ENCODE assay signal across 33 mouse cellular contexts in the genomic region with DNA sequence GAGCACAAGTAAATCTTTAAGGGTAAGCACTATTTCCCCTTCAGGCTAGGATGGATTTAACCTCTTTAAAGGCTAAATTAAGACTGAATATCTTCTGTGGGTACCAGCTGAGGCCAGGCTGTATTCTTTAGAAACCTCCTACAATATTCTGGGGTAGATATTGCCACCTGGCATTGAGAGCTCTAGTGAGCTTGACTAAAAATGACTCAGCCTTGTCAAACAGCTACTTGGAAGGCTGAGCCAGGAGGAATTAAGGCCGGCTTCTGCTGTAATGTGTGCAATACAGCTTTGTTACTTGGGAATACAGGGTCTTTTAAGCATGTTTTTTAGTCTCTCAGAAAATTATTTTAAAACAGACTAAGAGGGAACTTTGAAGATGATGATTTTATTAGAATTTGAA. TPM values are rescaled to one million over a fixed set of nuclear protein-coding genes. Genes with fewer than 3 reads are reported as not detected.
DNase-seq lines count a peak whose midpoint lies in the region; ATAC-seq lines count a peak whose summit lies in the region.
"Had no signal": no experiment of that assay in that cellular context is flagged by ENCODE, and none has a peak within 500 bp of the region (broad histone marks: within the 10 kb centered on the region; RNA-seq: fewer than 3 reads in every experiment).

No protein-coding gene starts in this region.

- H3K4me1 ChIP-seq in midbrain, embryonic 11.5 days (ENCODE audit: control insufficient read depth, insufficient read depth, low read length) = peaks cover 2% of the 10 kb centered on the region; the same call in 1 of the 2 replicates
- no peaks in the 10 kb centered on the region for H3K4me1 ChIP-seq in midbrain, embryonic 16.5 days (ENCODE audit: control insufficient read depth, insufficient read depth, low read length)
- no peaks in the 10 kb centered on the region for H3K4me1 ChIP-seq in forebrain, embryonic 13.5 days
- H3K4me1 ChIP-seq: forebrain, embryonic 15.5 days; intestine, embryonic 15.5 days; limb, embryonic 12.5 days; lung, embryonic 15.5 days had no signal

- H3K27ac ChIP-seq in midbrain, embryonic 11.5 days (ENCODE audit: low read depth, low read length) = no peak overlapping the region
- no peak overlapping the region for H3K27ac ChIP-seq in midbrain, embryonic 16.5 days (ENCODE audit: low read length)
- no peak overlapping the region for H3K27ac ChIP-seq in forebrain, embryonic 13.5 days
- H3K27ac ChIP-seq: forebrain, embryonic 15.5 days; gastrocnemius, adult 2 months; hindbrain, embryonic 12.5 days; hindbrain, postnatal 0 days; intestine, embryonic 15.5 days; limb, embryonic 12.5 days; lung, embryonic 15.5 days; midbrain, embryonic 10.5 days had no signal

- no peak for ATAC-seq in midbrain, embryonic 11.5 days (ENCODE audit: low FRiP score)
- no peak for ATAC-seq in midbrain, embryonic 16.5 days
- ATAC-seq in forebrain, embryonic 13.5 days = no peak
- ATAC-seq: CD4-positive, CD25-positive, alpha-beta regulatory T cell, adult 4 months; forebrain, embryonic 15.5 days; hindbrain, postnatal 0 days; intestine, embryonic 15.5 days had no signal

- H3K9ac ChIP-seq in midbrain, embryonic 11.5 days (ENCODE audit: low read length) = no peak overlapping the region
- no peak overlapping the region for H3K9ac ChIP-seq in midbrain, embryonic 16.5 days (ENCODE audit: low read depth, low read length)
- no peak overlapping the region for H3K9ac ChIP-seq in forebrain, embryonic 13.5 days
- H3K9ac ChIP-seq: forebrain, embryonic 15.5 days; hindbrain, embryonic 12.5 days; intestine, embryonic 15.5 days; limb, embryonic 12.5 days; lung, embryonic 15.5 days had no signal

- H3K9me3 ChIP-seq in midbrain, embryonic 11.5 days (ENCODE audit: control insufficient read depth, low read length) = no peaks in the 10 kb centered on the region
- no peaks in the 10 kb centered on the region for H3K9me3 ChIP-seq in midbrain, embryonic 16.5 days (replicated peaks; ENCODE audit: control insufficient read depth, low read length, poor library complexity, severe bottlenecking)
- no peaks in the 10 kb centered on the region for H3K9me3 ChIP-seq in forebrain, embryonic 13.5 days (replicated peaks)
- H3K9me3 ChIP-seq: forebrain, embryonic 15.5 days; hindbrain, embryonic 12.5 days; intestine, embryonic 15.5 days; limb, embryonic 12.5 days; lung, embryonic 15.5 days; midbrain, embryonic 10.5 days had no signal

- no peak overlapping the region for H3K4me3 ChIP-seq in midbrain, embryonic 11.5 days (ENCODE audit: low read depth, low read length)
- no peak overlapping the region for H3K4me3 ChIP-seq in midbrain, embryonic 16.5 days (ENCODE audit: low read depth, low read length)
- H3K4me3 ChIP-seq in forebrain, embryonic 13.5 days = no peak overlapping the region
- H3K4me3 ChIP-seq: forebrain, embryonic 15.5 days; gastrocnemius, adult 2 months; hindbrain, embryonic 12.5 days; intestine, embryonic 15.5 days; limb, embryonic 12.5 days; lung, embryonic 15.5 days; midbrain, embryonic 10.5 days had no signal

- 65% methylated on average over 1 of the region's 1 CpGs for WGBS in midbrain, embryonic 11.5 days
- 60% methylated on average over 1 of the region's 1 CpGs for WGBS in midbrain, embryonic 16.5 days
- WGBS in forebrain, embryonic 13.5 days = 60% methylated on average over 1 of the region's 1 CpGs

- H3K4me2 ChIP-seq in midbrain, embryonic 11.5 days = no peak overlapping the region
- H3K4me2 ChIP-seq in midbrain, embryonic 16.5 days (ENCODE audit: low read length) = no peak overlapping the region
- H3K4me2 ChIP-seq in forebrain, embryonic 13.5 days = no peak overlapping the region
- H3K4me2 ChIP-seq: forebrain, embryonic 15.5 days; heart, embryonic 11.5 days; hindbrain, embryonic 12.5 days; intestine, embryonic 15.5 days; limb, embryonic 12.5 days; lung, embryonic 15.5 days had no signal

- no peaks in the 10 kb centered on the region for H3K36me3 ChIP-seq in midbrain, embryonic 11.5 days (ENCODE audit: control insufficient read depth, insufficient read depth, low read length)
- no peaks in the 10 kb centered on the region for H3K36me3 ChIP-seq in midbrain, embryonic 16.5 days (ENCODE audit: control insufficient read depth, insufficient read depth, low read length)
- H3K36me3 ChIP-seq in forebrain, embryonic 13.5 days (ENCODE audit: poor library complexity, severe bottlenecking) = no peaks in the 10 kb centered on the region
- H3K36me3 ChIP-seq: forebrain, embryonic 15.5 days; hindbrain, embryonic 12.5 days; intestine, embryonic 15.5 days; limb, embryonic 12.5 days; lung, embryonic 15.5 days; midbrain, embryonic 10.5 days had no signal

- peak; percentile 29 to 62 for DNase-seq in frontal cortex, postnatal 36 days (ENCODE audit: low spot score in 2 of 2)
- no peak for DNase-seq in frontal cortex, postnatal 14 days (ENCODE audit: low spot score in 2 of 2)
- DNase-seq in midbrain, embryonic 11.5 days (ENCODE audit: low spot score, missing footprints) = peak; percentile 71
- DNase-seq in brain, adult 2 months (ENCODE audit: low read depth, low spot score) = peak; percentile 84
- DNase-seq in right cerebral cortex, postnatal 25 days = peak; percentile 7
- DNase-seq: adrenal gland, postnatal 14 days; cerebellum, adult 18-20 months; cerebellum, postnatal 25 days; gastrocnemius, adult 2 months; gastrocnemius, postnatal 36 days; heart, adult 18-20 months; heart, postnatal 36 days; kidney, adult 2 months; kidney, postnatal 36 days; retina, postnatal 1 day had no signal

- H3K27me3 ChIP-seq in midbrain, embryonic 11.5 days (ENCODE audit: control insufficient read depth, insufficient read depth, low read length) = no peaks in the 10 kb centered on the region
- H3K27me3 ChIP-seq in midbrain, embryonic 16.5 days (ENCODE audit: control insufficient read depth, insufficient read depth, low read depth, low read length) = no peaks in the 10 kb centered on the region
- H3K27me3 ChIP-seq in forebrain, embryonic 13.5 days = no peaks in the 10 kb centered on the region
- H3K27me3 ChIP-seq: forebrain, embryonic 15.5 days; hindbrain, embryonic 12.5 days; intestine, embryonic 15.5 days; limb, embryonic 12.5 days; lung, embryonic 15.5 days had no signal

RNA-seq across cellular contexts. Expression of gene Neurod4, which starts 7.2 kb away (rescaled TPM):
- 26.0 and 27.5 TPM in 2 replicates for polyA plus RNA-seq in midbrain, embryonic 11.5 days (2014; fragmentation: Nextera tagmentation; extraction: Ambion mirVana)
- 1.9 and 2.8 TPM in 2 replicates for polyA plus RNA-seq in midbrain, embryonic 16.5 days (2015; fragmentation: Nextera tagmentation; extraction: Ambion mirVana)
- 4.4 and 4.7 TPM in 2 replicates for polyA plus RNA-seq in forebrain, embryonic 13.5 days (2015; fragmentation: Nextera tagmentation; extraction: Ambion mirVana)
- polyA plus RNA-seq: CD4-positive, CD25-positive, alpha-beta regulatory T cell, adult 4 months; heart, embryonic 11.5 days; heart, embryonic 16.5 days; kidney, adult 2 months; kidney, embryonic 16.5 days; liver, adult 2 months; liver, embryonic 16.5 days; lung, embryonic 15.5 days; small intestine, adult 2 months; stomach, embryonic 14.5 days had no signal

RNA-seq across cellular contexts. Expression of gene Tespa1, which starts 35.5 kb away (rescaled TPM):
- polyA plus RNA-seq in midbrain, embryonic 11.5 days (2014; fragmentation: Nextera tagmentation; extraction: Ambion mirVana) = 0.17 and 0.36 TPM in 2 replicates
- polyA plus RNA-seq in midbrain, embryonic 16.5 days (2015; fragmentation: Nextera tagmentation; extraction: Ambion mirVana) = not detected in 2 replicates
- polyA plus RNA-seq in forebrain, embryonic 13.5 days (2015; fragmentation: Nextera tagmentation; extraction: Ambion mirVana) = not detected in 2 replicates
- polyA plus RNA-seq: forebrain, embryonic 15.5 days; hindbrain, embryonic 12.5 days; hindbrain, postnatal 0 days; midbrain, embryonic 10.5 days; neural tube, embryonic 14.5 days had no signal

Comparison
In these comparisons a context has a peak if more than half of its experiments do, and no peak if none do; other contexts are left out.
1. DNase-seq: peak in frontal cortex, postnatal 36 days (2 of 2), midbrain, embryonic 11.5 days (single experiment), brain, adult 2 months (single experiment) and right cerebral cortex, postnatal 25 days (single experiment); none in frontal cortex, postnatal 14 days (0 of 2).